Mouse (Mus musculus): ENCODE results near the gene Faah. TPM values are rescaled to one million over a fixed set of nuclear protein-coding genes. Genes with fewer than 3 reads are reported as not detected.
A peak's percentile ranks its signal among the peaks of the same experiment; 100 is the strongest.

Gene Faah
- polyA plus RNA-seq, 1 experiment, result 31.6 TPM

GRCm38 (mm10) chr4:116049211-116049610 is 31.5 kb upstream of the Faah start:
- no peak for TF ChIP-seq CTCF (IDR thresholded peaks at IDR 0.05; ENCODE audit: control insufficient read depth, insufficient read depth, insufficient replicate concordance, low read depth, low read length)
- Histone ChIP-seq H3K27ac (ENCODE audit: control insufficient read depth, insufficient read depth, low read depth, low read length) (no peak overlapping the region), H3K4me3 (ENCODE audit: control insufficient read depth, low read depth, low read length) (no peak overlapping the region), H3K4me1 (ENCODE audit: control insufficient read depth, insufficient read depth, low read length) (no peaks in the 10 kb centered on the region), H3K36me3 (ENCODE audit: control insufficient read depth, insufficient read depth, low read length) (no peaks in the 10 kb centered on the region), H3K27me3 (ENCODE audit: control insufficient read depth, insufficient read depth, low read length) (no peaks in the 10 kb centered on the region)

- no peak overlapping the region for H3K27ac ChIP-seq (ENCODE audit: control insufficient read depth, insufficient read depth, low read depth, low read length)
- no peaks in the 10 kb centered on the region for H3K27me3 ChIP-seq (ENCODE audit: control insufficient read depth, insufficient read depth, low read length)
These were observed 30.6 kb upstream of the Faah start for GRCm38 (mm10) chr4:116048130-116048920.

GRCm38 (mm10) chr4:116047681-116048080 is 30.0 kb upstream of the Faah start:
- Histone ChIP-seq H3K4me3 (ENCODE audit: control insufficient read depth, low read depth, low read length) (no peak overlapping the region), H3K4me1 (ENCODE audit: control insufficient read depth, insufficient read depth, low read length) (no peaks in the 10 kb centered on the region), H3K27me3 (ENCODE audit: control insufficient read depth, insufficient read depth, low read length) (no peaks in the 10 kb centered on the region), H3K36me3 (ENCODE audit: control insufficient read depth, insufficient read depth, low read length) (no peaks in the 10 kb centered on the region), H3K27ac (ENCODE audit: control insufficient read depth, insufficient read depth, low read depth, low read length) (no peak overlapping the region)
- TF ChIP-seq CTCF (IDR thresholded peaks at IDR 0.05; ENCODE audit: control insufficient read depth, insufficient read depth, insufficient replicate concordance, low read depth, low read length) (no peak), POLR2A (IDR thresholded peaks at IDR 0.05; ENCODE audit: control insufficient read depth, low read depth, low read length) (no peak)

More at GRCm38 (mm10) chr4:116048130-116048920, 30.6 kb upstream of the Faah start:
- Histone ChIP-seq H3K36me3 (ENCODE audit: control insufficient read depth, insufficient read depth, low read length) (no peaks in the 10 kb centered on the region), H3K4me1 (ENCODE audit: control insufficient read depth, insufficient read depth, low read length) (no peaks in the 10 kb centered on the region), H3K4me3 (ENCODE audit: control insufficient read depth, low read depth, low read length) (peak overlapping the region; percentile 28)
- no peak for TF ChIP-seq POLR2A (IDR thresholded peaks at IDR 0.05; ENCODE audit: control insufficient read depth, low read depth, low read length)

GRCm38 (mm10) chr4:116046604-116047003 is 28.9 kb upstream of the Faah start:
- H3K27me3 ChIP-seq (ENCODE audit: control insufficient read depth, insufficient read depth, low read length), result no peaks in the 10 kb centered on the region
- no peak overlapping the region for H3K27ac ChIP-seq (ENCODE audit: control insufficient read depth, insufficient read depth, low read depth, low read length)
- H3K4me3 ChIP-seq (ENCODE audit: control insufficient read depth, low read depth, low read length), result no peak overlapping the region
- H3K4me1 ChIP-seq (ENCODE audit: control insufficient read depth, insufficient read depth, low read length), result no peaks in the 10 kb centered on the region
- H3K36me3 ChIP-seq (ENCODE audit: control insufficient read depth, insufficient read depth, low read length), result no peaks in the 10 kb centered on the region
- TF ChIP-seq POLR2A (IDR thresholded peaks at IDR 0.05; ENCODE audit: control insufficient read depth, low read depth, low read length) (no peak), CTCF (IDR thresholded peaks at IDR 0.05; ENCODE audit: control insufficient read depth, insufficient read depth, insufficient replicate concordance, low read depth, low read length) (no peak)

GRCm38 (mm10) chr4:116042186-116042585 is 24.5 kb upstream of the Faah start:
- Histone ChIP-seq H3K27ac (ENCODE audit: control insufficient read depth, insufficient read depth, low read depth, low read length) (no peak overlapping the region), H3K4me3 (ENCODE audit: control insufficient read depth, low read depth, low read length) (no peak overlapping the region), H3K27me3 (ENCODE audit: control insufficient read depth, insufficient read depth, low read length) (no peaks in the 10 kb centered on the region), H3K4me1 (ENCODE audit: control insufficient read depth, insufficient read depth, low read length) (no peaks in the 10 kb centered on the region), H3K36me3 (ENCODE audit: control insufficient read depth, insufficient read depth, low read length) (no peaks in the 10 kb centered on the region)
- TF ChIP-seq POLR2A (IDR thresholded peaks at IDR 0.05; ENCODE audit: control insufficient read depth, low read depth, low read length), result no peak
- TF ChIP-seq CTCF (IDR thresholded peaks at IDR 0.05; ENCODE audit: control insufficient read depth, insufficient read depth, insufficient replicate concordance, low read depth, low read length), result no peak

GRCm38 (mm10) chr4:116040466-116040865 is 22.7 kb upstream of the Faah start:
- TF ChIP-seq CTCF (IDR thresholded peaks at IDR 0.05; ENCODE audit: control insufficient read depth, insufficient read depth, insufficient replicate concordance, low read depth, low read length), result no peak
- no peak for TF ChIP-seq POLR2A (IDR thresholded peaks at IDR 0.05; ENCODE audit: control insufficient read depth, low read depth, low read length)
- H3K36me3 ChIP-seq (ENCODE audit: control insufficient read depth, insufficient read depth, low read length), result no peaks in the 10 kb centered on the region
- H3K27ac ChIP-seq (ENCODE audit: control insufficient read depth, insufficient read depth, low read depth, low read length), result no peak overlapping the region
- H3K4me1 ChIP-seq (ENCODE audit: control insufficient read depth, insufficient read depth, low read length), result no peaks in the 10 kb centered on the region
- H3K4me3 ChIP-seq (ENCODE audit: control insufficient read depth, low read depth, low read length), result no peak overlapping the region
- H3K27me3 ChIP-seq (ENCODE audit: control insufficient read depth, insufficient read depth, low read length), result no peaks in the 10 kb centered on the region

- no peak for TF ChIP-seq CTCF (IDR thresholded peaks at IDR 0.05; ENCODE audit: control insufficient read depth, insufficient read depth, insufficient replicate concordance, low read depth, low read length)
- TF ChIP-seq POLR2A (IDR thresholded peaks at IDR 0.05; ENCODE audit: control insufficient read depth, low read depth, low read length), result no peak
- H3K4me1 ChIP-seq (ENCODE audit: control insufficient read depth, insufficient read depth, low read length), result no peaks in the 10 kb centered on the region; the same call in 1 of the 2 replicates
- H3K27ac ChIP-seq (ENCODE audit: control insufficient read depth, insufficient read depth, low read depth, low read length), result no peak overlapping the region
- H3K36me3 ChIP-seq (ENCODE audit: control insufficient read depth, insufficient read depth, low read length), result no peaks in the 10 kb centered on the region
- no peak overlapping the region for H3K4me3 ChIP-seq (ENCODE audit: control insufficient read depth, low read depth, low read length)
- H3K27me3 ChIP-seq (ENCODE audit: control insufficient read depth, insufficient read depth, low read length), result no peaks in the 10 kb centered on the region
These were observed 15.6 kb upstream of the Faah start for GRCm38 (mm10) chr4:116033374-116033773.

All from testis, adult 2 months (tissue).